Mouse (Mus musculus) natural killer cell, adult 2 months (primary cell): ENCODE measurements at regions not wholly inside any gene's neighbourhood (a gene's known extent, or its start where the extent isn't known, plus 50 kb on each side); places are given as distances from the start of the nearest gene placed in this dataset.

Experiments used
- DNase-seq, 2 experiments: peaks; one replicate each; pipeline ENCODE4 v3.0.0; 2022; ENCODE audit warnings: low spot score in 2 of 2

DNA sequence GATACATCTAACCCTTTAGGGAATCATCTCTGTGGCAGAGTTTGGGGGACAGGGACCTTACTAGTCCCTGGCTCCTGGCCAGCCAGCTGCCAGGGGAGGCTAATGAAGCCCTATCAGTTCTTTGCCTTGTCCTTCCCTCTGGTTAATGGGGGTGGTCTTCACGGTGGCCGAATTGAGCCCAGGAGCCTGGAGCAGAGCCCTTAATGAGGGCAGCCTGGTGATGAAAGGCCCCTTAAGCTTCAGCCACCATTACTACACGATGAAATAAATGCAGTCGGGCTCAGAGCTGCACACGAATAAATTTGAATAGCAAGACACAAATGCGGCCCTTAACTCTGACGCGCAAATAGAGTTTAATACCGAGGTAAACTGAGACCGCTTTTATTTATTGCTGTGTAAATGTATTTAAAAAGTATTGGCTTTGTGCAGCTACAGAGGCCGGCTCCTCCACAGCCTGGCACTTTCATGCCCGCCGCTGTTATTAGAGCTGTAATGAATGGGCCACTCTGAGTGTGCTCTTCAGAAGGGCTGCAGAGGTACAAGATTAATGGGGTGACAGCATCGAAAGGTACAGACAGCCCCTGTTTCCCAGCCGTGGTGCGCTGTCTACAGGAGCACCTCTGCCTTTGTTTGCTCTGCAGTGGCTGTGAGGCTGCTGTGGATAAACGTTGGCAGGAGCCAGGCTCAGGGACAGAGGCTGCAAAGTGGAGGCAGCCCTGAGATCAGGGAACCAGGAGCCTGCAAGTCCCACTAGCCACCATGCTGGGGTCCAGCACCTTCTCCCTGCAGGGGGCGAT, 335.2 kb upstream of the Zmiz1 start:
- no peak for DNase-seq

DNA sequence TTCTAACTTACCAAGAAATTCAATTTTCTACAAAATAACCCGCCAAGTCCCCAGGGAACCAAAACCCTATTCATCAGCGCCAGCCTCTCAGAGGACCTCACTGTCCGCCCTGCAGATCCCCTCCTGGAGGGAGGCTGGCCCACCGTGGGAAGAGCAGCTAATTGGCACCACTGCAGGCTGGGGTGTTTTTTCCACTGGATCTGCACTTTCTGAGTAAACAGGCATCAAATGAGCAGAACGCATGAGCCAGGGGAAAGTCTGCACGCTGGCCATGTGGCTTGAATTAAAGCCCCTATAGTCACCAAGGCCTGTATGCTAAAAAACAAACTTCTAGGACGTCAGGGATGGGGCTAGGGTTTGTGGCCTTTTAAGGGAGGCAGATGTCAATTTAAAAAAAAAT, 332.4 kb upstream of the Zmiz1 start:
- DNase-seq, result no peak

DNA sequence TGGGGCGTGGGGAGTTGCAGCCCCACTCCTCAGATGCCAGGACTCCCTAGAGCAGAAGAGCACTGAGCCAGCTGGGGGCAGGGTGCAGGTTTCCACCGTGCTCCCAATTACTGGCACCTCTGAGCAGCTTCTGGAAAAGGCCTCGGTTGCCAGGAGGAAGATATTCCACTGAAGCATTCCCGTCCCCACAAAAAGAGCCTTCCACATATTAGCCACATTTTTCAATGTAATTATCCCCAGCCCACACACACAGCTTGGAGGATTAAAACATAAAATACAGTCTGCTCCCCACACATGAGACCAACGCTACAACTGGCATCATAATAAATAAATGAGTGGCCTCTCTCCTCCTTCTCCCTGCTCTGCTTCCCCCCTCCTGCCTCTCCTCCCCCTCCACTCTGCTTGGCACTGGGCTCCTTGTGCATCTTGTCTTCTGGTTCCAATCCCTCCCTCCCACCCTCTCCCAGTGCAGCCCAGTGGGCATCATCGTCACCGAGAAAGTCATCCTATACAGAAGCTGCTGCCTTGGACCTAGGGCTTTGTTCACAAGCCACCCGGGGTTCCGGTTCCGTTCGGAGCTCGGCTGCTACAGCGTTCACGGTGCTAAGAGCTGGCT, 331.3 kb upstream of the Zmiz1 start:
- no peak for DNase-seq

DNA sequence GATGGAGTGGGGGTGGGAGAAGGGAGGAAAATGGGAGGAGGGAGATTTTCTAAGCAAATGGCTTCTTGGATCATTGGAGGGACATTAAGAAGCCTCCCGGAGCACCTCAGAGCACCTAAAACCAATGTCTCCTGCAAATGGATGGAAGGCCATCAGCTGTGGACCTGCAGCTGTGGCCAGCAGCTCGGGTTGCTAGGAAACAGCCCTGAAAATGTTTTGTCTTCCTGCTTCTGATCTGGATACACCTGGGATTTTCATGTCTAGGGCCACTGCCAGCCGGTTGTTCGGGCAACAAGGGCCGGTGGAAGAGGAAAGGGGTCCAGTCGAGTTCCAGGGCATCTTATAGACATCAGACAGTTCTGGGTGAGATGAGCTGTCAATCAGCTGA, 330.8 kb upstream of the Zmiz1 start:
- no peak for DNase-seq

DNA sequence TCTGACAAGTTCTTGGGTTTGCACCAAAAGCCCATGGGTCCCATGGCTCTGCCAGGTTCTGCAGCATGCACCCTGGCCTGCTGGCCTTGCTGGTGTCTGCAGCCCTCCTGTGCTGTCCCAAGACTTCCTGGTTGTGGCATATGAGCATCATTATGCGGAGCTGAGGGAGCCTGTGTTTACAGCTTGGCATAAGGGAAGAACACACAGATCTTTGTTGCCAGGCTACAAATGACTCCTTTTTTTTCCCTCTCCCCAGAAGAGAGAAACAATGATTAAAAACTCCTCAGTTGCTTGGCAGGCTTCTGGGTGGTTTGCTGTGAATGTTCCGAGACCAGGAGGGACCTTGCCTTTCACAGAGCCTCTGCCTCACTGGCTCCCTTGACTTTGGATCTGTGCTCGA, 323.6 kb upstream of the Zmiz1 start:
- no peak for DNase-seq

DNA sequence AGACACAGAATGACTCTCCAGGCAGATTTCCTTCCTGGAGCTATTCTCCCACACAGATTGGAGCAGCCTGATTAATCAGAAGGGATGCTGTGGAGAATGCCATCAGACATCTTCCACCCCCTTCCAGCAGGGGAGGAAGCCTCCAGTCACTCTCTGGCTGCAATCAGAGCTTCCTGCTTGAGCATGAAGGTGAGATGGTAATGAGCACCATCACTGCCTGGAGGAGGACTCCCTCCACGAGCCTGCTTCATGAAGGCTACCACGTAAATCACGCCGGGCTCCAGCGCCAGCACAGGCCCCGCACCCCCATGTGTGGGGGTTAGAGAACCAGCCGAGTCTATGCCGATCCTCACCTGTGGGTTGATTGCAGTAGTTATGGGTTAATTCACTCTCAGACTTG, 321.7 kb upstream of the Zmiz1 start:
- no peak for DNase-seq

DNA sequence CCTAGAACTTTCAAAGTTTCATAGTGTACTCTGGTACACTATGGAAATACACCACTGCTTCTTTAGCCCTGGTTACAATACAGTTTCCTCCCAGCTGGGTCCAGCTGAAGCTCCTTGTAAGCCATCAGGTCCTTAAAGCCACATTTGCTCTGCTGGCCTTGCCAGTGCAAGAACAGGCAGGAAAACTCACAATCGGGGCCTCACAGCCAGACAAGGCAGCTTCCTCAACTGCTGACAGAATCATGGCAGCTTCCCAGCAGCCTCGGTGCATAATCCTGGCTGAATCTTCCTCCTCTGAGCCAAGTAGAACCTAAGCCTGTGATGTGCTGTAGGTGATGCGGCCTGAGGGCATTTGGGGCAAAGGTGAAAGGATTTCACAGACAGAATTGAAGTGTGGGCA, 320.5 kb upstream of the Zmiz1 start:
- no peak for DNase-seq

DNA sequence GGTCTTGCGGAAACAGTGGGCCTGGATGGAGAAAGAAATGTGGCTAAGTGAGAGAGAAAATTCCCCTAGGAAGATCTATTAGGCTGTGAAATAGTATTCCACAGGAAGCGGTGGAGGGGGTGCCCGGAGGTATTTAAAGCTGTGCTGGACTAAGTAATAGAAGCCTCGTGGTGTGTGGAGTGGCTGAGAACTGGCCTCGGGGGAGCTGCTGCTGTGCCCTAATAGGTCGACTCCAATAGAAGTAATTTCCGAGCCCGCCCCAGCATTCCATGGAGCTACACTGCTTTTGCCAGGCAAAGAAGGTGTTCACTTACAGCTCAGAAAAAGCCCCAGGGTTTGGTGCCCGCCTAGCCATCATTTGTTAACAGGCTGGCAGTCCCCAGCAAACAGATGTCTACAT, 317.1 kb upstream of the Zmiz1 start:
- no peak for DNase-seq

DNA sequence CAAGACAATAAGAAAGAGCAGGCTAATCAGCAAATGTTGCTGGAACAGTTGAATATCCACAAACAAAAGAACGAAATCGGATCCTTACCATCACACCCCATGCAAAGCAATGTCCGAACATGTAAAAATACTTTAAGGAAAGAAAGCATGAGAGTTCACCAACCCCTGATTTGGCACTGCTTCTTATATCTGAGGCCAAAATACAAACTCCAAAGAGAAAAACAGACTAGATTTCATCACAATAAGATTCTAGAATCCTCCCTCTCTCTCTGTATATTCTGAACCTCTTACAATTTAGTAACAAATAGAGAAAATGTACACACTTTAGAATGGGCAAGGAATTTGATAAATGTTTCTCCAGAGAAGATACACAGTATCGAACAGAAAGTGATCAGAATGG, 315.9 kb upstream of the Zmiz1 start:
- no peak for DNase-seq

DNA sequence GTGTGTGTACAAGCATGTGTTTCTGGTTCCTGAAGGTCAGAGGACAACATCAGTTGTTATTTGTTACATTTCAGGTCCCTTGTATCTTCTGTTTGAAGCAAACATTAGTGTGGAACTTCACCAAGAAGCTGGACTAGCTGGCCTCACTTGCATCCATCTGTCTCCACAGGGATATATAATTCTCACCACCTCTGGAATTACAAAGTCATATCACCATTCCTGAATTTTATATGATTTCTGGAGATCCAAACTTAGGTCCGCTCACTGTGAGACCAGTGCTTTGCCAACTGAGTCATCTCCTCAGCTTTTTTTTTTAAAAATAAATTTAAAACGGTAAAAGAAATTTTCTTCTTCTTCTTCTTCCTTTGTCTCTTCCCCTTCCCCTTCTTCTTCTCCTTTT, 311.3 kb upstream of the Zmiz1 start:
- no peak for DNase-seq

DNA sequence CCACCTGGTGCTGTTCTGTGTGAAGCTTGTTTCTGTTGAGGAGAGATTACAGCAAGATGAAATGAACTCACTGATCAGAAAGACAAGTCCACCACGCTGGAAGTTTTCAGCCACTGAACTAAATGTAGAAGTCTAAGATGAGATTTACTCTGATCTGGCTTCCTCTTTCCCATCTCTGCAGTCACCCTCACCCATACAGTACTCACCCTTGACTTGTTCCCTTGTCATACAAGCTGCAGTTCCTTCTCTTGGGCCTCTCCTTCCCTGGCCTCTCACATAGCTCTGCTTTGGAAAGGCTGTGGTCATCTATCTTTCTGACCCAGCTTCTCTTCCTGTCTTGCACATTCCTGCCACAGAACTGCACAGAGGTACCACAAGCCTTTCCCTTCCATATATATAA, 308.0 kb upstream of the Zmiz1 start:
- DNase-seq, result no peak

DNA sequence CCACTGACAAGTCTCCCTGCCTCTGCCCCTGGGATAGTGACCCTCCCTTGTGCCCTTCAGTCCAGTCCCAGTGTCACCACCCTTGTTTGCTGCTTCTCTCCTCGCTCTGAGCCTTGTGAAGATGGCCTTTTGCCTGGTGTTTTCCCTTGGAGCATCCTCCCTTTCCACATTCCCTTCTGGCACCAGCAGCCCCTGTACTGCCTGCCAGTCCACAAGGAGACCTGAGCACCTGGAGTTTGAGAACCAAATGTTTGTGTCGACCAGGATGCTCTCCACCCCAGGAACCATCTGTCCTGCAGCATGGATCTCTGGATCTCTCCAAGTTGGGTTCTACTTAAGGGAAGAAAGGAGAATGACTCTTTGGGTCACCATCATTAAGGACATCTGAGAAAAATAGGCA, 307.5 kb upstream of the Zmiz1 start:
- DNase-seq, result no peak

DNA sequence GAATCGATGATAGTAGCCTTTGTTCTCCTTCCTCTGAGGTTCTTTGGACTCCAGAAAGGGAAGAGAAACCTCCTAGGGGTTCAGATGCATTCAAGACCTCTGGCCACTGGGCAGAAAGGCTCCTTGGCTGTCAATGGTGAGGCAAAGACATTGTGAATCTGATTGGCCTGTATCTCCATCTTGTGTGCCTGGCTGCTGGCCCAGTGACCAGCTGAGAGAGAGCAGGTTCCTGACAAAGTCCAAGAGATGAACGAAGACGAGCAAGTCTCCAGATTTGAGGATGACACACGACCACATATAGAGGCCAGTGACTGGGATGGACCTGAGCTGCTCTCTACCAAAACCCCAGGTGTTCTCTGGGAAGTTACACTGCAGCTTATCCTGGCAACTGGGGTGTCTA, 305.4 kb upstream of the Zmiz1 start:
- no peak for DNase-seq

DNA sequence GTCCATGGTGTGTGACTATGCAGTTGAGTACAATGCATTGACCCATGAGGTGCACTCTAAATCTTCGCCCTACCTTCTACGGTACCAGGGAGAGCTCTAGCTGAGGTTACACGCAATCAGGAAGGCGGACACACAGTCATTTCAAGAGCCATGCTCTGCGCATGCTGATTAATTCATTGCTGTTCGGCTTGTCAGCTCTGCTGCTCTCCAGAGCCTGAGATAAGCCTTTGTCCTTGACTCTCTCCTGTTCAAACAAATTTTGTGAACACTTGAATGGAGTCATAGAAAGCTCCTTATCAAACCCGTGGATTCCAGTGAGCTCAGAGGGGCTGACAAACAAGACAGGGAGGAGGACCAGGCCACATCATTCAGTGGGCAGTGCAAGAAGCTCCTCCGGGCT, 304.8 kb upstream of the Zmiz1 start:
- no peak for DNase-seq

DNA sequence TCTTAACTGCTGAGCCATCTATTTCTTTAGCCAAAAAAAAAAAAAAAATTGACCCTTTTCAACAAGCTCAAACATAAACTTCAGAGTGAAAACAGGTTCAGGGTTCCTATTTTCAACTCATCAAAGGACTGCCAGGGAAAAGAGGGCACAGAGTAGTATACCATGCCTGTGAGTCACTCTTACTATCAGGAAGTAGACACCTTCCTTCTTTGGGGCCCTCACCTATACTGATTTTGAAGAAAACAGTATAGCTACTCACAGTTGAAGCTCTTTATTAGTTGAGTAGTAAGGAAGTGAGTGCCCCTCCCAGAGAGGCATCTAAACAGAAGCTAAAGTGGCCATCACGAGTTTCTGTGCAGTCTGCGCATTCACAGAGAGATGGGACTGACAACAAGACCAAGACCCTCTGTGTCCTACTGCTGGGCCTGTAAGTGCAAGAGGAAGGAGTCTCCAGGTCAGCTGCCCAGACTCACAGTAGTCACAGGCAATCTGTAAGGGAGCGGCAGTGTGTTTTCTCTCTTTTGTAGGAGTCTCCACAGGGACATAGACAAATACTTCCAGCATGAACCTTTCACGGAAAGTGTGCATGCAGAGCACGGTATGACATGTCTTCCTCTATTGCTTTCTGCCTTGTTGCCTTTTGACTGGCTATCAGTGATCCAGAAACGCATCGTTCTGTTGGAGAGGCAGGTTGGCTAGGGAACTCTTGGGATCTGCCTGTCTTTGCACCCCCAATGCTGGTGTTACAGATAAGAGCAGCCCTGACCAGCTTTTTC, 303.8 kb upstream of the Zmiz1 start:
- no peak for DNase-seq

DNA sequence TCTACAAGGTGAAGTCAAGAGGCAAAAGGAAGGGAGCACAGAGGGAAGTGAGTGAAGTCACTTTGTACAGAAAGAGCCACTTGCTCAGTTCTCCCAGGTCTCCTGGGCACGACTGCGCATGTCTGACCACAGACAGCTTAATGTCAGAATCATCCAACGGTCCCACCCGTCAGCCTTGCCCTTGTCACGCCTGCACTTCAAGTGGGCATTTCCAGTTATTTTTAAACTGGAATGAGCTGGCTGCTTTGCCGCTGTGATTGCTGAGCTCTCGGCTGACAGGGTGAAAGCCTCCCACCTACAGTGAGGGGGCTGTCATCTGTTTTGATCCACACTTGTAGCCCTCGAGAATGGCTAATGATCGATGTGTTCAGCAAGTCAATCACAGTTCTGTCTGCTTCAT, 302.8 kb upstream of the Zmiz1 start:
- no peak for DNase-seq

DNA sequence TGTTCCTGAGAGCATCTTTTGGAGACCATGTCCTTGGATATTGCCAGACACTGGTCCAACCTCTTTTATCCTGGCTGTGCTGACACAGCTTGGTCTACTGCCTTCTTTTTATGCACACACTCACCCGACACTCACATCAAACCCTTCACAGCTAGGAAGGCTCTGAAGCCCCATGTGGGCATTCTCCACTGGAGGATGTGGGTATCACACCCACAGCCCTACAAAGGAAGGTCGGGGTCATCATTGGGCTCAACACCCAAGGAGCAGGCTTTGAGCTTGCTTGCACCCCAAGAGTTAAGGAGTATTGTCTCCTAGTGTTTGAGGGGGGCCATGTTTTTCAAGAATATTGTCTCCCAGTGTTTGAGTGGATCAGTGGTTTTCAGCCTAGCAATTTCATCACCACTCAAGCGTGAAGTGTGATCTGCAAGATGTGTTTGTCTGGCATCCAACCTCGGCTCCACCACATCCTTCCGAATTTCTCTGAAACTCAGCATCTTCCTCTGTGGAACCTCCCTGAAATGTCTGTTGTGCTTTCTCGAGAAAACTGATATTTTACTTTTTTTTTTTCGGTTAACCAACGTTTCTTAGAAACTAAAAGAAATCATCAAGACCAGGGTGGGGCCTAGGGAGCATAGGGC, 297.2 kb upstream of the Zmiz1 start:
- peak; percentile 24 to 63 for DNase-seq

DNA sequence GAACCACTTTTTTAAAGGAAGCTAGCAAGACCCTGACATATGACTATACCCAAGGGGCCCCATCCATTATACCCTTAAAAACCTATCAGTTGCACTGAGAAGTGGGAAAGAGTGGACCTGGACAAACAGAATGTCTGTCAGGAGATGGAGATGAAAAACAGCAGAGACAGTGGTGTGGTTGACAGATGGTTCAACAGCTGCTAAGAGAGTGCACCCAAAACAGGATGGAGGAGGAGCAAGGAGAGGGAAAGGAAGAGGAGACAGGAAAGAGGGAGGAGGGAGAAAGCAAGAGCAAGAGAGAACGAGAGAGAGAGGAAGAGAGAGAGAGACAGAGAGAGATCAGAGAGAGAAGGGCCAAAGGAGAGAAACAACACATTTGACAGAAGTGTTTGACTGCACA, 292.8 kb upstream of the Zmiz1 start:
- no peak for DNase-seq

DNA sequence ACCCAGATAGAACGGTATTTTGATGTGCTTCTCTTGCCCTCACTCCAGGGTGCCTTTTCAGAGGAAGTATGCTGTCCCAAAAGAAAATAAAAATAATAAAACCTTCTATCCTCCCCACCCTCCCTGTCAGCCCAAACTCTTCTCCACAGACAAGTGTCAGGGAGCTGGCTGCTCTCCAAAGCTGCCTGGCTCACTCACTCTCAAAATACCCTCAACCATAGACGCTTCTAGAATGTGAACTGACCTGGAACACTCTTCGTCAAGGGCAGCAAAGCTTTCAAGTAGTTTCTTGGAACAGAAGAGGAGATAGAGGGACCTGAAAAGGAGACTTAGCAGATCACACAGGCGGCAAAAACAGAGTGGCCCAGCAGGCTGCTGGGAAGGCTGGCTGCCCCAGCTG, 291.4 kb upstream of the Zmiz1 start:
- no peak for DNase-seq

DNA sequence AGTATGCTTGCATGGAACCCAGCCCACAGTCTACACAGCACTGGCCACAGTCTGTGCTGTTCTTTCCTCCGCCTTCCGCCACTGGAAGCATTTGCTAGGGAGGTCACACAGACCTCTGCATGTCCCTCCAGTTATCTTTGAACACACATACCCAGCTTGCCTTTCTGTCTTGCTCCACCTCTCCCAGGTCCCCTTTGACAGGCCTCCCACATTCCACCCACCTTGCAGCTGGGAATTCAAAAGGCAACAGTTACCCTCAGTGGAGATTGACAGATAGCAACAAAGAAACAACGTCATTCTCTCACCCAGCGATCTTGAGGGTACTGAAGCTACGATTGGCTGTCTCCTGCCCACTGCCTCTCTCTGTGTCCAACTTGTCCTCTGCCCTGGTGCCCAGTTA, 290.7 kb upstream of the Zmiz1 start:
- no peak for DNase-seq

DNA sequence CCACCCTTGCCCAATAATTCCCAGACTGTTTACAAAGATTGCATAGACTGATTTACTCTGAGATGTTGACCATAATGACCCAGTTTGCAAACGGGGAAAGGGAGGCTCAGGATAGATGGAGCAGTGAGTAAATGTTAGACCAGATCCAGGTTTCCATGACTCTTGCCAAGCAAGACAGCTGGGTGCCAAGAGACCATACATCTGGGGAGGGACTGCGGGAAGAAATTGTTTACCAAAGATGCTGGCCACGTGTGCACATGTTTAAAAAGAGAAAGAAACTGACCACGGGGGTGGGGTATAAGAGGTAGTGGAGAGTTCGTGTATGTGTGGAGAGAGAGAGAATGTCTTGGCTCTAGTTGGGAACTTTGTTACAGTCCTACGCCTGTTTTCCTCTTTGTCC, 285.7 kb upstream of the Zmiz1 start:
- no peak for DNase-seq

DNA sequence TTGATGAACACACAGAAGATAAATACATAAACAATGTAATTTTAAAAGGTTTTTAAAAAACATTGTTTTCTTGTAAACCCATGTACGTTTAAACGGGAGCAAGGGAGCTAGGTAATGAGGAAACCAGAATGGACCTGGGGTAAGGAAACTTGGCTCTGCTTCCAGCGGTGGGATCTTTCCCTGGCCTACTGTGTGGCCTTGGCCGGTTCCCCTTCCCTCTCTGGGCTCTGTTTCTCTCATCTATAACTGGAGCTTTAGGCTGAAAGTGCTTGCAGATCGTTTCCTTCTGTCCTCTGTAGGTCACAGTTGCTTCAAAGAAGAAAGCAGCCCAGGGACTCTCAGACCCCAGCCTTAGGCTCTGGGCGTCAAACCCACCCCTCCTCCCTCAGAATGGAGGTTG, 285.1 kb upstream of the Zmiz1 start:
- no peak for DNase-seq

DNA sequence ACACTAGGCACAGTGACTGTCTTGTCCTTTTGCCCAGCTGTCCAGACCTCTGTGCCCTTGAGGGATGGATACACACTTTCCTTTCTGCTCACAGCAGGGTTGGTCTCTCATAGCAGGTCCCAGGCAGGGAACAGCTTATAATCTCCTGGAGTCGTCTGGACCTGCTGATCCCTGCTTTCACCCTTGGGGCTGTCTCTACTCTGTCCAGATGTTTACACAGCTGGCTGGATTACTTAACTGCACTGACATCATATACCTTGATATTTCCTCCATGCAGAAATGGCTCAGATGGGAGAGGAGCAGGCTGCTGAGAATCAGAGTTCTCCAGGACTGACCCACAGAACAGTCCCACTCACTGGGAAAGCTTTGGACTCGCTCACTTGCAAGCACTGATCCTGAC, 284.6 kb upstream of the Zmiz1 start:
- DNase-seq, result no peak
